Mouse (Mus musculus) left cerebral cortex, adult 9 months (tissue): ENCODE measurements around the gene Ckmt2.

Experiments
- DNase-seq, 2 experiments: peaks; one replicate each; pipeline ENCODE4 v3.0.0; 2022; ENCODE audit warnings: low spot score in 2 of 2

Ckmt2 gene

GRCm38 (mm10) chr13:91873734-91874329 is 2.9 kb downstream of the Ckmt2 start:
- no peak for DNase-seq

GRCm38 (mm10) chr13:91868577-91868976 is 8.1 kb downstream of the Ckmt2 start:
- DNase-seq = no peak

GRCm38 (mm10) chr13:91858835-91859234 is 17.9 kb downstream of the Ckmt2 start:
- no peak for DNase-seq

- DNase-seq = no peak
Measured at GRCm38 (mm10) chr13:91857427-91857826, 19.3 kb downstream of the Ckmt2 start.

GRCm38 (mm10) chr13:91854412-91854811 is 22.3 kb downstream of the Ckmt2 start:
- DNase-seq = no peak

- no peak for DNase-seq
Measured at GRCm38 (mm10) chr13:91827876-91828275, 48.8 kb downstream of the Ckmt2 start.

GRCm38 (mm10) chr13:91826066-91826465 is 50.6 kb downstream of the Ckmt2 start:
- no peak for DNase-seq

- DNase-seq = no peak
Measured at GRCm38 (mm10) chr13:91824845-91825550, 51.7 kb downstream of the Ckmt2 start.

GRCm38 (mm10) chr13:91823735-91824134 is 53.0 kb downstream of the Ckmt2 start:
- no peak for DNase-seq

- no peak for DNase-seq
Measured at GRCm38 (mm10) chr13:91814670-91815069, 62.0 kb downstream of the Ckmt2 start.

GRCm38 (mm10) chr13:91809476-91809875 is 67.2 kb downstream of the Ckmt2 start:
- no peak for DNase-seq

GRCm38 (mm10) chr13:91807874-91808575 is 68.7 kb downstream of the Ckmt2 start:
- no peak for DNase-seq

GRCm38 (mm10) chr13:91807155-91807839 is 69.4 kb downstream of the Ckmt2 start, which contains the start of gene Zcchc9:
Gene Zcchc9, minus strand, starts transcription at chr13:91807705.
- DNase-seq = peak; percentile 74 to 91
